20 mouse cellular contexts compared by ENCODE assay signal in the genomic region with DNA sequence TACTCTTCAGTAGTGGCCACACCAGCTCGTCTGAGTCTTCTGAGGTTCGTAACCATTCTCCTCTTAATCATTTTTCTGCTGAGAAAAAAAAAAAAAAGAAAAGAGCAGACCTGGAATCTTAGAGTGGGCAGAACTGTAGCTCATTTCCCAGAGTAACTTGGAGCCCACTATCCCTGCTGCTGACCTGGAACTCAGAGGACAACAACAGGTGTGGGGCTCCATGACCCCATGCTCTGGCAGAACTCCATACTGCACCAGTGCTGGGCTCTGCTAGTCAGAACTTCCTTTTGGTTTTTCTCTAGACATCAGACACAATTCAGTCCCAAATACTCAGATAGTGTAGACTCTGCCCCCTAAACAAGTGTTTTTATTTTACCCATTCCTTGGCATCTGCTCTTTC. TPM values are rescaled to one million over a fixed set of nuclear protein-coding genes. Genes with fewer than 3 reads are reported as not detected.
DNase-seq lines count a peak whose midpoint lies in the region; TF ChIP-seq lines count a peak whose summit lies in the region.
"Had no signal": no experiment of that assay in that cellular context is flagged by ENCODE, and none has a peak within 500 bp of the region (broad histone marks: within the 10 kb centered on the region; RNA-seq: fewer than 3 reads in every experiment).

No protein-coding gene starts in this region.

- no peak for TF ChIP-seq POLR2A in myocyte (IDR thresholded peaks at IDR 0.05; ENCODE audit: insufficient read length, low read depth)

- H3K36me3 ChIP-seq in C2C12 (ENCODE audit: control insufficient read depth, insufficient read depth), result no peaks in the 10 kb centered on the region
- no peaks in the 10 kb centered on the region for H3K36me3 ChIP-seq in myocyte (ENCODE audit: control insufficient read depth, insufficient read depth)
- H3K36me3 ChIP-seq: G1E had no signal

- intact Hi-C loops in heart, postnatal 25 days (cut with DNase I), result no loop called here

- H3ac ChIP-seq in C2C12 (ENCODE audit: control insufficient read depth, insufficient read length, low read depth) (no peak overlapping the region), myocyte (ENCODE audit: control insufficient read depth, insufficient read length) (no peak overlapping the region)

- H3K4me3 ChIP-seq in C2C12 (ENCODE audit: insufficient read depth, poor library complexity, severe bottlenecking) (no peak overlapping the region), myocyte (no peak overlapping the region)

- H3K27me3 ChIP-seq in C2C12 (ENCODE audit: control insufficient read depth, insufficient read depth, insufficient read length), result no peaks in the 10 kb centered on the region
- no peaks in the 10 kb centered on the region for H3K27me3 ChIP-seq in myocyte (ENCODE audit: control insufficient read depth, insufficient read depth, insufficient read length)
- H3K27me3 ChIP-seq: CH12.LX, Patski had no signal

- H3K79me3 ChIP-seq in C2C12 (ENCODE audit: low read depth), result no peaks in the 10 kb centered on the region

- no peak overlapping the region for H3K4me2 ChIP-seq in myocyte (ENCODE audit: low read depth)

- H3K79me2 ChIP-seq in C2C12 (ENCODE audit: control insufficient read depth, insufficient read depth), result no peaks in the 10 kb centered on the region
- no peaks in the 10 kb centered on the region for H3K79me2 ChIP-seq in myocyte (ENCODE audit: control insufficient read depth, insufficient read depth)

- DNase-seq in heart, adult 11 months, result peak; percentile 24
- DNase-seq in heart, postnatal 25 days (ENCODE audit: low spot score), result no peak
- DNase-seq in thymus, postnatal 14 days, result no peak
- DNase-seq in thymus, postnatal 4 days, result no peak
- DNase-seq: adrenal gland, adult 2 months; adrenal gland, adult 8-10 months; adrenal gland, postnatal 10 days; adrenal gland, postnatal 14 days; adrenal gland, postnatal 25 days; adrenal gland, postnatal 36 days; B cell, adult 2 months; cerebellum, adult 11 months; cerebellum, adult 11-12 months; cerebellum, adult 18-20 months; cerebellum, adult 2 months had no signal

- no peak for TF ChIP-seq CTCF in C2C12 (IDR thresholded peaks at IDR 0.05; ENCODE audit: control insufficient read depth, insufficient read depth, insufficient read length)

TF ChIP-seq in C2C12, 6 proteins besides CTCF, POLR2A, EP300 and RAD21:
- no peak for TF ChIP-seq MYOG (IDR thresholded peaks at IDR 0.05; ENCODE audit: control insufficient read depth, extremely low read depth, insufficient read length)
- TF ChIP-seq MAX (IDR thresholded peaks at IDR 0.05), result no peak
- TF ChIP-seq USF1 (IDR thresholded peaks at IDR 0.05; ENCODE audit: low read depth), result no peak
- peak; percentile 9 for TF ChIP-seq MYOD1 (IDR thresholded peaks at IDR 0.05; ENCODE audit: control insufficient read depth, insufficient read length, low read depth)

TF ChIP-seq in myocyte, 11 proteins besides CTCF, POLR2A, EP300 and RAD21:
- no peak for TF ChIP-seq E2F4 (IDR thresholded peaks at IDR 0.05; ENCODE audit: insufficient read depth)
- TF ChIP-seq MYOG (IDR thresholded peaks at IDR 0.05; ENCODE audit: control insufficient read depth in 1 of 3, insufficient read depth in 1 of 3, insufficient read length in 2 of 3, low read depth in 2 of 3), result peak in 1 of 3 experiments; percentile 13
- TF ChIP-seq MYOD1 (IDR thresholded peaks at IDR 0.05; ENCODE audit: control insufficient read depth in 1 of 3, insufficient read length in 2 of 3, low read depth in 2 of 3), result peak in 2 of 3 experiments; percentile 62
- no peak for TF ChIP-seq REST (IDR thresholded peaks at IDR 0.05; ENCODE audit: insufficient read depth, insufficient read length)

RNA-seq across cellular contexts. Expression of a gene that starts 49.3 kb away (rescaled TPM):
- 10 to 100 TPM; 14.3 to 15.4 TPM for total RNA-seq in heart, postnatal 25 days (2021)
- polyA plus RNA-seq in C2C12 (2012; fragmentation: generic; extraction: Trizol) (18.0 TPM), myocyte (2012; fragmentation: generic; extraction: Trizol) (18.4 TPM)
